Mouse (Mus musculus) lung, postnatal 0 days (tissue): ENCODE results near the gene Pycr1. TPM values are rescaled to one million over a fixed set of nuclear protein-coding genes. Genes with fewer than 3 reads are reported as not detected.

Experiments
- ATAC-seq: fragments of 200-750 bp; cut with Nextera tagmentation; 2 replicates; pipeline ENCODE4 v1.8.0; 2017; ENCODE audit warnings: moderate library complexity
- DNase-seq: peaks from one replicate; pipeline ENCODE4 v3.0.0-alpha.2; 2016; ENCODE audit warnings: low spot score
- H3K27ac ChIP-seq: fragments of 300-500 bp; sonication (generic); 2 replicates; pipeline ENCODE4 v1.5.1; 2014; ENCODE audit warnings: antibody characterized with exemption, mild to moderate bottlenecking, low read length, mixed read lengths
- H3K27me3 ChIP-seq: fragments of 300-500 bp; sonication (generic); replicated peaks from 2 replicates; pipeline ENCODE4 v1.6.1; 2014; ENCODE audit warnings: low read length, mixed read lengths; ENCODE audit not compliant: insufficient read depth
- H3K36me3 ChIP-seq: fragments of 300-500 bp; sonication (generic); 2 replicates; pipeline ENCODE4 v1.6.1; 2014; ENCODE audit warnings: low read length, mixed read lengths; ENCODE audit not compliant: insufficient read depth
- H3K4me1 ChIP-seq: fragments of 300-500 bp; sonication (generic); 2 replicates; pipeline ENCODE4 v1.6.1; 2014; ENCODE audit warnings: antibody characterized with exemption, low read depth, low read length, mixed read lengths; ENCODE audit not compliant: insufficient read depth
- H3K4me2 ChIP-seq: fragments of 300-500 bp; sonication (generic); replicated peaks from 2 replicates; pipeline ENCODE4 v1.6.1; 2014; ENCODE audit warnings: low read depth, mild to moderate bottlenecking, low read length, moderate library complexity, mixed read lengths
- H3K4me3 ChIP-seq: fragments of 300-500 bp; sonication (generic); 2 replicates; pipeline ENCODE4 v1.5.1; 2014; ENCODE audit warnings: low read depth, low read length
- H3K9ac ChIP-seq: fragments of 300-500 bp; sonication (generic); replicated peaks from 2 replicates; pipeline ENCODE4 v1.6.1; 2014; ENCODE audit warnings: low read depth, mild to moderate bottlenecking
- H3K9me3 ChIP-seq: fragments of 300-500 bp; sonication (generic); 2 replicates; pipeline ENCODE4 v1.6.1; 2016; ENCODE audit warnings: low read length, mixed read lengths
- CTCF ChIP-seq: IDR thresholded peaks from 2 replicates; pipeline ENCODE4 v1.5.1; 2016; ENCODE audit warnings: antibody characterized with exemption, mild to moderate bottlenecking
- EP300 ChIP-seq: IDR thresholded peaks from 2 replicates; pipeline ENCODE4 v1.6.1; 2016; ENCODE audit warnings: antibody characterized with exemption, mild to moderate bottlenecking, control low read depth
- whole genome bisulfite sequencing: fragments of 180-500 bp; shearing (Covaris S2); extraction: QIAGEN DNeasy Blood & Tissue Kit; methylation state at CpG from one replicate; pipeline ENCODE4 v1.1.7; 2014; 5-methylcytosine and 5-hydroxymethylcytosine counted together
- polyA plus RNA-seq: library from polyadenylated mRNA; unstranded; fragments of >200 nt; fragmentation: Nextera tagmentation; extraction: Ambion mirVana; gene quantifications from 2 replicates; pipeline ENCODE4 v1.2.1, GENCODE M21; 2015

The Pycr1 gene
- polyA plus RNA-seq, 1 experiment from 2014 or later = 7.1 TPM

DNA sequence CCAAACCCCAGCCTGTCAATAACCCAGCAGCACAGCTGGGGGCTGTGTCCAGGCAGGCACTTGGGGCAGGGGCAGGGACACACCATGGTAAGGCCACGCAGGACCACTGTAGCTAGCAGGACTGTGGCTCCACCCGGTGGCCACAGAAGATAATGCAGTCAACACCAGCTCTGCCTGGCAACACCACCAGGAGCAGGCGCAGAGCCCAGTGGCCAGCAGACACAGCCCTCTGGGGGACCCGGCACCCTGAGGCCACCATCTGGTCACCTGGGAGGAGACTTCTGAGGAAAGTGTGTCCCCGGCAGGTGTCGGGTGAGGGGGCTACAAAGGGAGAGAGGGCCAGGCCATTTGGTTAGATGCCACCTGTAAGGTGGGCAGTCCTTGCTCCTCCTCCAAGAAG is 30.8 kb downstream of the Pycr1 start:
- Histone ChIP-seq H3K36me3 (0 out of 2 replicates have a peak, but pooled peaks cover 5% of the 10 kb centered on the region), H3K4me2 (no peak overlapping the region), H3K27me3 (no peaks in the 10 kb centered on the region), H3K4me3 (no peak overlapping the region), H3K4me1 (peaks cover 15% of the 10 kb centered on the region), H3K27ac (no peak overlapping the region), H3K9ac (no peak overlapping the region), H3K9me3 (no peaks in the 10 kb centered on the region)
- 34% methylated on average over 6 of the region's 6 CpGs for WGBS
- TF ChIP-seq CTCF (peak; percentile 94), EP300 (no peak)
- ATAC-seq (peak; percentile 51), DNase-seq (peak; percentile 84)

GRCm38 (mm10) chr11:120610477-120611046 is 33.0 kb downstream of the Pycr1 start:
- no peak for DNase-seq
- 83% methylated on average over 9 of the region's 9 CpGs for WGBS
- TF ChIP-seq CTCF = no peak
- no peak for TF ChIP-seq EP300
- Histone ChIP-seq H3K4me2 (no peak overlapping the region), H3K27ac (no peak overlapping the region), H3K4me3 (no peak overlapping the region), H3K27me3 (no peaks in the 10 kb centered on the region), H3K36me3 (0 out of 2 replicates have a peak, but pooled peaks cover 5% of the 10 kb centered on the region), H3K4me1 (peaks cover 7% of the 10 kb centered on the region; the same call in 1 of the 2 replicates), H3K9ac (no peak overlapping the region), H3K9me3 (no peaks in the 10 kb centered on the region)
- no peak for ATAC-seq

- Histone ChIP-seq H3K4me2 (no peak overlapping the region), H3K4me3 (no peak overlapping the region), H3K9ac (no peak overlapping the region), H3K4me1 (peaks cover 7% of the 10 kb centered on the region; the same call in 1 of the 2 replicates), H3K27me3 (no peaks in the 10 kb centered on the region), H3K27ac (no peak overlapping the region), H3K9me3 (no peaks in the 10 kb centered on the region), H3K36me3 (0 out of 2 replicates have a peak, but pooled peaks cover 12% of the 10 kb centered on the region)
- WGBS = 55% methylated on average over 8 of the region's 8 CpGs
- ATAC-seq (no peak), DNase-seq (no peak)
- TF ChIP-seq CTCF (no peak), EP300 (no peak)
Measured at GRCm38 (mm10) chr11:120609250-120609649, 34.3 kb downstream of the Pycr1 start.

DNA sequence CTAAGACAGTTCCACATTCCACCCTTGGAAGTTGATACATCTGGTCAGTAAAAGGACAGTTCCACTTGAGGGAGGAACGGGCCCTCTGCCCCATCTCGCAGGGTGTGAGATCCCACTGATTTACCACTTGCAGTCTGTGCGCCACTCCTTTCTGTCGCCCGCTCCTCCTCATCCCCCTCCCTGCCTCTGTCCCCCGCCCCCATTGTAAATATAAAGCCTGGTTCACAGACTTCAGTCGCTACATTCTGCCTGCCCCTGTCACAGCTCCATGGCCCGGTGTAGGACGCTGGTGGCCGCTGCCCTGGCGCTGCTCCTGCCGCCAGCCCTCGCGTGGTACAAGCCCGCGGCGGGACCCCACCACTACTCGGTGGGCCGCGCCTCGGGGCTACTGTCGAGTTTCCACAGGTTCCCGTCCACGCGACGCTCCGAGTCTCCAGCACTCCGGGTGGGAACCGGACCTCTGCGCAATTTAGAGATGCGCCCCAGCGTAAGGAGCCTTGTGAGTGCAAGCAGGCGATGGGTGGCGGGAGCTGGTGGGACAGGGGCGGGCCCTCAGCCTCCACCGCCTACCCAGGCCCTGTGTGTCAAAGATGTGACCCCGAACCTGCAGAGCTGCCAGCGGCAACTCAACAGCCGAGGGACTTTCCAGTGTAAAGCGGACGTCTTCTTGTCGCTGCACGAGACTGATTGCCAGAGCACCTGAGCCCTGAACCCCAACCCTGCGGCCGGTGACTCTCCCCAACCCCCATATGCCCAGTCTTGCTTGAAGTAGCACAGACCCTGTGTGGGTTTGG is 35.1 kb downstream of the Pycr1 start, which contains the start of gene Npb:
Npb (plus strand) TSS at position 237 of the 794 bp plus-strand sequence.
- WGBS = 5% methylated on average over 45 of the region's 45 CpGs
- peak within 1 kb of the TSS; percentile 26 for H3K4me3 ChIP-seq
- peak; percentile 20; the same call in 1 of the 2 replicates for ATAC-seq

GRCm38 (mm10) chr11:120606764-120607163 is 36.8 kb downstream of the Pycr1 start:
- H3K27me3 ChIP-seq = no peaks in the 10 kb centered on the region
- 0 out of 2 replicates have a peak, but pooled peaks cover 8% of the 10 kb centered on the region for H3K36me3 ChIP-seq
- H3K27ac ChIP-seq = no peak overlapping the region
- H3K9me3 ChIP-seq = no peaks in the 10 kb centered on the region
- ATAC-seq (peak; percentile 16; the same call in 1 of the 2 replicates), DNase-seq (no peak)
- H3K9ac ChIP-seq = no peak overlapping the region
- no peak overlapping the region for H3K4me3 ChIP-seq
- H3K4me2 ChIP-seq = no peak overlapping the region
- WGBS = 55% methylated on average over 4 of the region's 4 CpGs
- TF ChIP-seq CTCF (no peak), EP300 (no peak)
- H3K4me1 ChIP-seq = peaks cover 7% of the 10 kb centered on the region; the same call in 1 of the 2 replicates

More for the DNA sequence above, 35.1 kb downstream of the Pycr1 start, which contains the start of gene Npb:
- H3K9ac ChIP-seq = peak within 1 kb of the TSS; percentile 23; the same call in 1 of the 2 replicates
- no peak for TF ChIP-seq CTCF
- no peak within 1 kb of the TSS for H3K27ac ChIP-seq
- no peaks in the 10 kb centered on the region for H3K27me3 ChIP-seq
- 0 out of 2 replicates have a peak, but pooled peaks cover 12% of the 10 kb centered on the region for H3K36me3 ChIP-seq
- H3K4me1 ChIP-seq = peaks cover 7% of the 10 kb centered on the region; the same call in 1 of the 2 replicates
- H3K4me2 ChIP-seq = peak within 1 kb of the TSS; percentile 54
- DNase-seq = no peak
- no peaks in the 10 kb centered on the region for H3K9me3 ChIP-seq

DNA sequence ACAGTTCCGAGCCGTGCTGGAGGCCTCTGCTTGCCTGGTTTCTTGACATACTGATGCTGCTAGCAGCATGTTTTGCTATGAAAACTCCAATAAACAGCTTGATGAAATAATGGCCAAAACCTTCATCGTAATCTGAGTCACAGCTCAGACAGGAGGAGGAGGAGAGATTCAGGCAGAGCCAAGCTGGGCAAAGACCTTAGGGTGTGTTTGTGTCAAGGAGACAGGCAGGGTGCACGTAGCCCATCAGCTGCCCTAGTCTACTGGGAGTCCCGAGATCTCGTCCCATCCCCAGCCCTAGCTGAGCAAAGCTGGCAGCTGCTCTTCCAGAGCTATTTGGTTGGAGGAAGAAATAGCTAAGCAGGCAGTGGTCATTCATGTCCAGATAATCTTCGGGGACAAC is 37.9 kb downstream of the Pycr1 start:
- H3K27me3 ChIP-seq = no peaks in the 10 kb centered on the region
- no peak overlapping the region for H3K9ac ChIP-seq
- ATAC-seq = no peak
- no peak for TF ChIP-seq EP300
- TF ChIP-seq CTCF = no peak
- H3K4me1 ChIP-seq = peaks cover 7% of the 10 kb centered on the region; the same call in 1 of the 2 replicates
- no peak overlapping the region for H3K27ac ChIP-seq
- H3K4me3 ChIP-seq = no peak overlapping the region
- no peaks in the 10 kb centered on the region for H3K9me3 ChIP-seq
- H3K4me2 ChIP-seq = no peak overlapping the region
- WGBS = 91% methylated on average over 7 of the region's 7 CpGs
- DNase-seq = no peak
- H3K36me3 ChIP-seq = 0 out of 2 replicates have a peak, but pooled peaks cover 6% of the 10 kb centered on the region
